Mouse (Mus musculus) cerebellum, postnatal 4 days (tissue): ENCODE measurements around the gene Col1a2.

Source experiments
- DNase-seq, 2 experiments: peaks; one replicate each; pipeline ENCODE4 v3.0.0; 2022; ENCODE audit warnings: low spot score in 2 of 2, mixed read lengths in 1 of 2

The Col1a2 gene

DNA sequence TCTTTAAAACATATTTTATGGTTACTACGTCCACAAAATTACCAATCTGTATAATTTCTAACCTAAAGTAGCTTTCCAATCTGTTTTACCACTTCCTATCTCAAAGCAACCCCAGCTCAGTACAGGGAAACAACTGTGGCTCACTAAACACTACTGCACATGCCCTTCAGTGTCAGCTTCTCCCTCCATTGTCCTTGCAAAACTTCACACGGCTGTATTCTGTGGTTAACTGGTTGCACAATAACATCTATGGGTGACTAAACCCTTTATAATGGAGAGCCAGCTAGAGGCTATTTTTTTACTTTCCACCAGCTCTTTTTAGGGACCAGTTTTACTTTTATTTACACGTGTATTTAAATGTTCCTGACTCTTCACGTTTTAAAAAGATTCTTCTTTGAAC lies 83.3 kb downstream of the Col1a2 start:
- DNase-seq, result no peak

DNA sequence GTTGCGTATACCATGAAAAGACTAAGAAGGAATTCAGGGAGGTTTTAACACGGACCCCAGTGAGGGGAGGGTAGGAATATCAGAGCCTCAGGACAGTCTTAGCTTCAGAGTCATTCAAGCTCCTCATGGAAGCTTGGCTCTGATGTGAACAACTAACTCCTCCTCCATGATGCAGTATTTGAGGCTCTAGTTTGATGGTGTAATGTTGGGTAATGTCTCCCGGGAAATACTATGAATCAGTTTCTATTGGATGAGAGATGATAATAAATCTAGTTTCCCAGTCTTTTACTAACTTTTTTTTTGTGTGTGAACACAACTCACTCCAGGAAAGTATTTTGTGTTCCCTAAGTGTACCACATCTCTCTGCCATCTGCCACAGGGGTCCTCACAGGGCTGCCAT lies 84.1 kb downstream of the Col1a2 start:
- DNase-seq, result no peak

DNA sequence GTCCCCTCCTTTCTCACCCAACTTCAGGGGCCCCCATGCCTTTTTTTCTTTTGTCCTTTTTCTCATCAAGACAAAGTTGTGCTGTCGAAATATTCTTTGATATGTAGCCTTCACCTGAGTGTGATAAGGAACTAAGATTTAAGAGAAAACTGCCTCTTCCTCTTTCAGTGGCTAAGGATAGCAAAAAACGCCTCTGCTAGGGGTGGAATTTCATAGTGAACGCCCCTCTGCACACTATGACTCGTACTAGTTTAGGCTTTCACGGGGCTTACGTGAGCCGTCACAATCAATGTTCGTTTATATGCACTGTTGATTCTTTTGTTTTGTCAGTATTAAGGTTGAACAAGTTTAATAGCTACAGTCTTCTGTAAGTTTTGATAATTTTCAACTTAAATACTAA lies 85.5 kb downstream of the Col1a2 start:
- DNase-seq, result no peak
